Mouse (Mus musculus): ENCODE measurements at regions not wholly inside any gene's neighbourhood (a gene's known extent, or its start where the extent isn't known, plus 50 kb on each side); places are given as distances from the start of the nearest gene placed in this dataset.
"Not testable (repeated sequence)": the region's sequence is repeated elsewhere in the genome, so short reads cannot be mapped to it uniquely, and the experiment has no call there.

- no peak for DNase-seq
Observed at GRCm38 (mm10) chr10:111637084-111637735, 131.1 kb downstream of the Phlda1 start.

GRCm38 (mm10) chr10:111639866-111640265 is 133.8 kb downstream of the Phlda1 start:
- no peak for DNase-seq

- DNase-seq = no peak
Observed at GRCm38 (mm10) chr10:111642683-111643082, 136.6 kb downstream of the Phlda1 start.

- not testable (repeated sequence) for DNase-seq
Observed at GRCm38 (mm10) chr10:111653773-111654172, 147.7 kb downstream of the Phlda1 start.

GRCm38 (mm10) chr10:111654364-111655226 is 148.5 kb downstream of the Phlda1 start:
- DNase-seq = no peak

GRCm38 (mm10) chr10:111658828-111659227 is 152.7 kb downstream of the Phlda1 start:
- no peak for DNase-seq

- DNase-seq = no peak
Observed at GRCm38 (mm10) chr10:111662665-111663064, 156.6 kb downstream of the Phlda1 start.

GRCm38 (mm10) chr10:111665834-111666233 is 159.7 kb downstream of the Phlda1 start:
- DNase-seq = no peak

GRCm38 (mm10) chr10:111666963-111667362 is 160.9 kb downstream of the Phlda1 start:
- no peak for DNase-seq

- no peak for DNase-seq
Observed at GRCm38 (mm10) chr10:111668639-111669038, 162.6 kb downstream of the Phlda1 start.

- DNase-seq = no peak
Observed at GRCm38 (mm10) chr10:111669658-111670057, 163.6 kb downstream of the Phlda1 start.

GRCm38 (mm10) chr10:111670666-111671065 is 164.6 kb downstream of the Phlda1 start:
- DNase-seq = no peak

GRCm38 (mm10) chr10:111672454-111673316 is 166.6 kb downstream of the Phlda1 start:
- DNase-seq = no peak

GRCm38 (mm10) chr10:111673317-111673610 is 167.2 kb downstream of the Phlda1 start:
- no peak for DNase-seq

GRCm38 (mm10) chr10:111676255-111676654 is 170.2 kb downstream of the Phlda1 start:
- no peak for DNase-seq

GRCm38 (mm10) chr10:111680919-111681318 is 174.8 kb downstream of the Phlda1 start:
- DNase-seq = no peak

GRCm38 (mm10) chr10:111684409-111685346 is 178.6 kb downstream of the Phlda1 start:
- no peak for DNase-seq

GRCm38 (mm10) chr10:111686585-111686984 is 180.5 kb downstream of the Phlda1 start:
- DNase-seq = no peak

- no peak for DNase-seq
Observed at GRCm38 (mm10) chr10:111689587-111689986, 183.5 kb downstream of the Phlda1 start.

GRCm38 (mm10) chr10:111693762-111694161 is 187.7 kb downstream of the Phlda1 start:
- DNase-seq = no peak

GRCm38 (mm10) chr10:111694227-111695200 is 188.4 kb downstream of the Phlda1 start:
- DNase-seq = no peak

Data from thymus, postnatal 36 days (tissue).